Mouse (Mus musculus) liver, embryonic 13.5 days (tissue): ENCODE results near the gene Mapk9. TPM values are rescaled to one million over a fixed set of nuclear protein-coding genes. Genes with fewer than 3 reads are reported as not detected.
"Not testable (repeated sequence)": the region's sequence is repeated elsewhere in the genome, so short reads cannot be mapped to it uniquely, and the experiment has no call there.

ENCODE experiments used
- ATAC-seq: fragments of 200-750 bp; cut with Nextera tagmentation; 2 replicates; pipeline ENCODE4 v1.8.0; 2017; ENCODE audit warnings: low read depth, mild to moderate bottlenecking, moderate number of reproducible peaks, moderate library complexity
- DNase-seq: peaks from one replicate; pipeline ENCODE4 v3.0.0; 2022
- H3K27ac ChIP-seq: fragments of 300-500 bp; sonication (generic); 2 replicates; pipeline ENCODE4 v1.5.1; 2015; ENCODE audit warnings: moderate library complexity, mild to moderate bottlenecking, inconsistent platforms
- H3K27me3 ChIP-seq: fragments of 300-500 bp; sonication (generic); 2 replicates; pipeline ENCODE4 v1.6.1; 2015; ENCODE audit warnings: mild to moderate bottlenecking, inconsistent platforms
- H3K36me3 ChIP-seq: fragments of 300-500 bp; sonication (generic); 2 replicates; pipeline ENCODE4 v1.6.1; 2015; ENCODE audit warnings: mild to moderate bottlenecking, inconsistent platforms
- H3K4me1 ChIP-seq: fragments of 300-500 bp; sonication (generic); replicated peaks from 2 replicates; pipeline ENCODE4 v1.6.1; 2015; ENCODE audit warnings: inconsistent platforms
- H3K4me2 ChIP-seq: fragments of 300-500 bp; sonication (generic); 2 replicates; pipeline ENCODE4 v1.6.1; 2015; ENCODE audit warnings: inconsistent platforms, mild to moderate bottlenecking, moderate library complexity
- H3K4me3 ChIP-seq: fragments of 300-500 bp; sonication (generic); replicated peaks from 2 replicates; pipeline ENCODE4 v1.5.1; 2015; ENCODE audit warnings: mild to moderate bottlenecking, inconsistent platforms
- H3K9ac ChIP-seq: fragments of 300-500 bp; sonication (generic); 2 replicates; pipeline ENCODE4 v1.6.1; 2015; ENCODE audit warnings: mild to moderate bottlenecking, inconsistent platforms
- H3K9me3 ChIP-seq: fragments of 300-500 bp; sonication (generic); replicated peaks from 2 replicates; pipeline ENCODE4 v1.6.1; 2016; ENCODE audit warnings: inconsistent platforms
- WGBS: fragments of 180-500 bp; shearing (Covaris S2); methylation state at CpG from one replicate; pipeline ENCODE4 v1.1.7; 2015; ENCODE audit not compliant: insufficient replicate concordance; 5-methylcytosine and 5-hydroxymethylcytosine counted together
- polyA plus RNA-seq: library from polyadenylated mRNA; unstranded; fragments of >200 nt; fragmentation: Nextera tagmentation; extraction: Ambion mirVana; gene quantifications from 2 replicates; pipeline ENCODE4 v1.2.1, GENCODE M21; 2015

Gene Mapk9
- 21.6 and 28.3 TPM in 2 replicates for polyA plus RNA-seq

GRCm38 (mm10) chr11:49846401-49847070 is at the start of gene Mapk9:
TSS of gene Mapk9 (plus strand) at chr11:49846751.
- Histone ChIP-seq H3K27me3 (no peaks in the 10 kb centered on the region), H3K4me2 (peak within 1 kb of the TSS; percentile 96), H3K4me3 (peak within 1 kb of the TSS; percentile 91), H3K9me3 (no peaks in the 10 kb centered on the region), H3K9ac (peak within 1 kb of the TSS; percentile 95), H3K36me3 (peaks cover 15% of the 10 kb centered on the region), H3K4me1 (peaks cover 49% of the 10 kb centered on the region), H3K27ac (peak within 1 kb of the TSS; percentile 91)
- DNase-seq: peak; percentile 98
- whole genome bisulfite sequencing: under 1% methylated on average over 68 of the region's 68 CpGs
- peak; percentile 93 for ATAC-seq

GRCm38 (mm10) chr11:49798931-49799330 is 47.6 kb upstream of the Mapk9 start:
- DNase-seq (no peak), ATAC-seq (peak; percentile 39; the same call in 1 of the 2 replicates)
- Histone ChIP-seq H3K9ac (no peak overlapping the region), H3K27me3 (peaks cover 27% of the 10 kb centered on the region), H3K4me2 (no peak overlapping the region), H3K36me3 (no peaks in the 10 kb centered on the region), H3K9me3 (no peaks in the 10 kb centered on the region), H3K27ac (no peak overlapping the region), H3K4me1 (peaks cover 23% of the 10 kb centered on the region), H3K4me3 (no peak overlapping the region)
- 17% methylated on average over 6 of the region's 6 CpGs for WGBS

- H3K4me2 ChIP-seq: no peak overlapping the region
- H3K4me3 ChIP-seq: no peak overlapping the region
- peaks cover 12% of the 10 kb centered on the region; the same call in 1 of the 2 replicates for H3K4me1 ChIP-seq
- H3K9ac ChIP-seq: no peak overlapping the region
- H3K27me3 ChIP-seq: peaks cover 1% of the 10 kb centered on the region; the same call in 1 of the 2 replicates
- ATAC-seq (no peak), DNase-seq (no peak)
- 80% methylated on average over 4 of the region's 4 CpGs for WGBS
- no peaks in the 10 kb centered on the region for H3K36me3 ChIP-seq
- H3K27ac ChIP-seq: no peak overlapping the region
- no peaks in the 10 kb centered on the region for H3K9me3 ChIP-seq
Observed at GRCm38 (mm10) chr11:49801516-49801915, 45.0 kb upstream of the Mapk9 start.

GRCm38 (mm10) chr11:49803801-49804200 is 42.8 kb upstream of the Mapk9 start:
- Histone ChIP-seq H3K36me3 (no peaks in the 10 kb centered on the region), H3K4me1 (peaks cover 6% of the 10 kb centered on the region; the same call in 1 of the 2 replicates), H3K4me3 (no peak overlapping the region), H3K9me3 (no peaks in the 10 kb centered on the region), H3K27ac (no peak overlapping the region), H3K4me2 (no peak overlapping the region), H3K9ac (no peak overlapping the region), H3K27me3 (no peaks in the 10 kb centered on the region)
- ATAC-seq (no peak), DNase-seq (no peak)
- WGBS: 82% methylated on average over 4 of the region's 4 CpGs

GRCm38 (mm10) chr11:49806218-49806617 is 40.3 kb upstream of the Mapk9 start:
- ATAC-seq: no peak
- no peak overlapping the region for H3K9ac ChIP-seq
- no peaks in the 10 kb centered on the region for H3K36me3 ChIP-seq
- no peak overlapping the region for H3K4me3 ChIP-seq
- no peak overlapping the region for H3K27ac ChIP-seq
- H3K4me1 ChIP-seq: peaks cover 7% of the 10 kb centered on the region
- no peaks in the 10 kb centered on the region for H3K9me3 ChIP-seq
- DNase-seq: no peak
- no peak overlapping the region for H3K4me2 ChIP-seq
- no peaks in the 10 kb centered on the region for H3K27me3 ChIP-seq
- 45% methylated on average over 3 of the region's 3 CpGs for WGBS

GRCm38 (mm10) chr11:49808946-49809345 is 37.6 kb upstream of the Mapk9 start:
- Histone ChIP-seq H3K4me1 (peaks cover 28% of the 10 kb centered on the region), H3K4me3 (no peak overlapping the region), H3K36me3 (no peaks in the 10 kb centered on the region), H3K27ac (no peak overlapping the region), H3K27me3 (no peaks in the 10 kb centered on the region), H3K4me2 (no peak overlapping the region), H3K9ac (no peak overlapping the region), H3K9me3 (no peaks in the 10 kb centered on the region)
- ATAC-seq: no peak
- WGBS: 83% methylated on average over 9 of the region's 9 CpGs
- no peak for DNase-seq

- peak overlapping the region; percentile 23 for H3K4me2 ChIP-seq
- DNase-seq, H3K9me3 ChIP-seq, H3K4me3 ChIP-seq, ATAC-seq, H3K36me3 ChIP-seq, H3K27me3 ChIP-seq, H3K9ac ChIP-seq: not testable (repeated sequence)
- peak overlapping the region; percentile 25; the same call in 1 of the 2 replicates for H3K27ac ChIP-seq
- H3K4me1 ChIP-seq: peaks cover 28% of the 10 kb centered on the region
- WGBS: 49% methylated on average over 7 of the region's 7 CpGs
Observed at GRCm38 (mm10) chr11:49810696-49811095, 35.9 kb upstream of the Mapk9 start.

GRCm38 (mm10) chr11:49811099-49811541 is 35.4 kb upstream of the Mapk9 start:
- DNase-seq: peak; percentile 30
- Histone ChIP-seq H3K4me1 (peaks cover 28% of the 10 kb centered on the region), H3K36me3 (no peaks in the 10 kb centered on the region), H3K4me2 (peak overlapping the region; percentile 23), H3K9me3 (no peaks in the 10 kb centered on the region), H3K9ac (no peak overlapping the region), H3K27me3 (no peaks in the 10 kb centered on the region), H3K27ac (peak overlapping the region; percentile 25), H3K4me3 (no peak overlapping the region)
- WGBS: 21% methylated on average over 8 of the region's 8 CpGs
- peak; percentile 82 for ATAC-seq

- peak overlapping the region; percentile 23 for H3K4me2 ChIP-seq
- no peaks in the 10 kb centered on the region for H3K9me3 ChIP-seq
- H3K27ac ChIP-seq: peak overlapping the region; percentile 44; the same call in 1 of the 2 replicates
- H3K27me3 ChIP-seq: no peaks in the 10 kb centered on the region
- no peaks in the 10 kb centered on the region for H3K36me3 ChIP-seq
- peaks cover 28% of the 10 kb centered on the region for H3K4me1 ChIP-seq
- peak; percentile 33 for DNase-seq
- H3K4me3 ChIP-seq: no peak overlapping the region
- H3K9ac ChIP-seq: no peak overlapping the region
- peak; percentile 19; the same call in 1 of the 2 replicates for ATAC-seq
- 21% methylated on average over 8 of the region's 8 CpGs for WGBS
Observed at GRCm38 (mm10) chr11:49811879-49812278, 34.7 kb upstream of the Mapk9 start.

GRCm38 (mm10) chr11:49818869-49819566 is 27.5 kb upstream of the Mapk9 start:
- 81% methylated on average over 15 of the region's 15 CpGs for WGBS
- Histone ChIP-seq H3K9me3 (no peaks in the 10 kb centered on the region), H3K27me3 (no peaks in the 10 kb centered on the region), H3K27ac (no peak overlapping the region), H3K9ac (no peak overlapping the region), H3K4me3 (no peak overlapping the region), H3K4me2 (no peak overlapping the region), H3K4me1 (peaks cover 15% of the 10 kb centered on the region), H3K36me3 (no peaks in the 10 kb centered on the region)
- no peak for DNase-seq
- ATAC-seq: no peak

- 75% methylated on average over 7 of the region's 7 CpGs for WGBS
- no peaks in the 10 kb centered on the region for H3K36me3 ChIP-seq
- H3K9me3 ChIP-seq: no peaks in the 10 kb centered on the region
- DNase-seq: no peak
- H3K4me2 ChIP-seq: no peak overlapping the region
- no peak for ATAC-seq
- H3K4me1 ChIP-seq: peaks cover 15% of the 10 kb centered on the region
- no peak overlapping the region for H3K27ac ChIP-seq
- H3K9ac ChIP-seq: no peak overlapping the region
- no peaks in the 10 kb centered on the region for H3K27me3 ChIP-seq
- H3K4me3 ChIP-seq: no peak overlapping the region
Observed at GRCm38 (mm10) chr11:49819676-49820075, 26.9 kb upstream of the Mapk9 start.
